Mouse (Mus musculus): ENCODE data around the gene Smad5.

Gene Smad5

DNA sequence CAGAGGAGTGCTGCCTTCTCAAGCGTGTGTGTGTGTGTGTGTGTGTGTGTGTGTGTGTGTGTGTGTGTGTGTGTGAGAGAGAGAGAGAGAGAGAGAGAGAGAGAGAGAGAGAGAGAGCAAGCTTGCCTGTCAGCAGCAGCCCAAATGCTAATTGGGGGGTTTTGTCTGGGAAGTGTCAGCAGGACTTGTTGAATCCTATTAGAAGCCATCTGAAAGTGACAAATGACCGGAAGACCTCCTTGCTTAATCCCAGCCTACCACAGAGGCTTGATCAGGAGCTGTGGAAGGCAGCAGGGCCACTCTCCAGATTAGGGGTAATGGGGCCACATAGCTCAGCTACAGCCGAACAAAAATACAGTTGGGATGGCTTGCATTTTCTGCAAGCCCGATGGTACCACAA lies 66.6 kb downstream of the Smad5 start:
- ChIA-PET POLR2A (interaction anchor here in 1 of 4 experiments (0.7 kb wide), 1 partner anchor 11 kb away, joined by 5 read pairs; no protein-coding TSS in a partner anchor), CTCF (interaction anchor here in 3 of 4 experiments (0.6 to 2.6 kb wide), 7 partner anchors 11 to 569 kb away, joined by 3 to 13 read pairs (median 6); no protein-coding TSS in a partner anchor)

DNA sequence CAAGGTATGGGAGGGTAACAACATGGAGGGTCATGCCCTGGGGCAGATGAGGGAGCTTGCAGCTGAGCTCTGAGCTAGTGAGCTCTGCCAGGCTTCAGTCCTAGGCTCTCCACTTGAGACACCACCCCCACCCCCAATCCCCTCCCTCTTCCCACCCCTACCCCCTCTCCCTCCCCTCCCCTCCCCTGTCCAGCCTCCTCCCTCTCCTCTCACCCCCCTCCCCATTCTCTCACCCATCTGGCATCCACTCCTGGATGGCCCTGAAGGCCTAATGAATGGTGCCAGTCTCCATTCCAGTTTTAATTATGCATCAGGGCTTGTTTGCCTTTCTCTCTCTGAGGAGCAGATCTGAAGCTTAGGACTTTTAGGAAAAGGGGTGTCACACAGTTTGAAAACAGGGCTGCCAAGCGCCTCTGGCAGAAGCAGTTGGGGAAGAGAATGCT lies 67.3 kb downstream of the Smad5 start:
- CTCF ChIA-PET = interaction anchor here in 3 of 4 experiments (0.6 to 2.6 kb wide), 16 partner anchors 12 to 569 kb away, joined by 3 to 13 read pairs (median 6); no protein-coding TSS in a partner anchor
- POLR2A ChIA-PET = interaction anchor here in 1 of 4 experiments (0.7 kb wide), 1 partner anchor 11 kb away, joined by 5 read pairs; no protein-coding TSS in a partner anchor

- ChIA-PET POLR2A (no interaction called here), CTCF (interaction anchor here (0.6 to 2.6 kb wide), 16 partner anchors 12 to 499 kb away, joined by 3 to 13 read pairs (median 4); no protein-coding TSS in a partner anchor)
Observed at GRCm38 (mm10) chr13:56770786-56771185, 68.0 kb downstream of the Smad5 start.

GRCm38 (mm10) chr13:56772592-56772991 lies 69.8 kb downstream of the Smad5 start:
- CTCF ChIA-PET = interaction anchor here in 2 of 4 experiments (0.7 to 1.2 kb wide), 3 partner anchors 8 to 34 kb away, joined by 3 read pairs; no protein-coding TSS in a partner anchor
- POLR2A ChIA-PET = no interaction called here

- CTCF ChIA-PET = interaction anchor here in 3 of 4 experiments (0.5 to 1.5 kb wide), 6 partner anchors 15 to 269 kb away, joined by 3 to 9 read pairs (median 4); no protein-coding TSS in a partner anchor
- POLR2A ChIA-PET = interaction anchor here in 1 of 4 experiments (0.6 kb wide), 1 partner anchor 1116 kb away, joined by 4 read pairs; no protein-coding TSS in a partner anchor
Observed at GRCm38 (mm10) chr13:56773262-56773870, 70.6 kb downstream of the Smad5 start.

GRCm38 (mm10) chr13:56774304-56774703 lies 71.5 kb downstream of the Smad5 start:
- POLR2A ChIA-PET = interaction anchor here in 1 of 4 experiments (0.7 kb wide), 1 partner anchor 27 kb away, joined by 3 read pairs; no protein-coding TSS in a partner anchor
- CTCF ChIA-PET = interaction anchor here in 2 of 4 experiments (0.6 to 1.5 kb wide), 2 partner anchors 16 to 79 kb away, joined by 3 to 7 read pairs; no protein-coding TSS in a partner anchor

GRCm38 (mm10) chr13:56780746-56781469 lies 78.1 kb downstream of the Smad5 start:
- POLR2A ChIA-PET = no interaction called here
- CTCF ChIA-PET = interaction anchor here in 2 of 4 experiments (0.9 to 2.3 kb wide), 3 partner anchors 9 to 22 kb away, joined by 3 to 10 read pairs (median 3); no protein-coding TSS in a partner anchor

DNA sequence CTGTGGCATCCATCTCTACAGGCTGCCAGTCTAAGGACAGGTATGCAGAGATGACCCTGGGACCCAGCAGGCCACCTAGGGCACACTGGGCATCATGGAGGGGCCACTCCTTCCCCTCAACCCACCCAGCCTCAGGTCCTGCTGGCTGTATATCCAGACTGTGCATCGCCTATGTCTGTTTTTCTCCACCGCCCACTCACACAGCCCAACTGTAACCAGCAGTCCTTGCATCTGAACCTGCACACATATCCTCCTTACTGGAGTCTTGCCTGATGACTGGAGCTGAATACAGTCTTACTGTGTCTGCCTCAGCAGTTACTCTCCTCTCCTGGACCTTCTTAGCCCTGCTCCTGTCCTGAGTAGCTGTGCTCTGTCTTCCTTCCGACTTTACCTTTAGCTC lies 78.9 kb downstream of the Smad5 start:
- ChIA-PET POLR2A (no interaction called here), CTCF (interaction anchor here in 1 of 4 experiments (2.3 kb wide), 1 partner anchor 23 kb away, joined by 10 read pairs; no protein-coding TSS in a partner anchor)

DNA sequence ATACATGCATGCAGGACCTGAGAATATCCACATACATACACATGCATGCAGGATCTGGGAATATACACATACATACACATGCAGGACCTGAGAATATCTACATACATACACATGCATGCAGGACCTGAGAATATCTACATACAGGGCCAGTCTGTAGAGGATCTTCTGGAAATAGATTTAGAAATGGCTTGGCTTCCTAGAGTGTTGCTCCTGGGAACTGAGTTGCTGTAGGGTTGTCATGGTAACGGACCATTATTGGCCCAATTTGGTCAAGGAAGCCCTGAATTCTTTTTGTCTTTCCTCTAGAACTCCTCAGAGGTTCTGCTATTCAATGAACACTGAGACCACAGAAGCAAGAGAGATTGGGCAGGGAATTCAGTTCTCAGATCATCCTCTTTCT lies 79.8 kb downstream of the Smad5 start:
- ChIA-PET CTCF (no interaction called here), POLR2A (no interaction called here)

DNA sequence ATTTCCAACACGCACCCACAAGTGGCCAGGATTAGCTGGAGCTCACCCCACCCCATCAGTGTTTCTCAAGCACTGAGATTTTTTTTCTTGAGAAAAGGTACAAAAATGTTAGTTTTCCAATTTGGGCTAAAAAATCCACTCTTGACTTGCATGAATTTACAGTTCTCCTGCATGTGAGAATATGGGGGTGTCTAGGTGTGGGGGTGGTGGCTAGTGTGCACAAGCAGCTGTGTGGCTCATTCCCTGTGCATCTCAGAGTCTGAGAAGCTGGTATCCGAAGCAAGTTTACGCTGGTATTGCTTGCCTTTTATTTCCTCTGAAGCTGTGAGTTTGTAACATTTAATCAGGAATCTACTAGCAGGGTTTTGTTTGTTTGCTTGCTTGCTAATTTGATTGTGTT lies 87.9 kb downstream of the Smad5 start:
- ChIA-PET POLR2A (no interaction called here), CTCF (interaction anchor here in 3 of 4 experiments (0.6 to 1.7 kb wide), 7 partner anchors 16 to 952 kb away, joined by 3 to 5 read pairs (median 3); no protein-coding TSS in a partner anchor)
